Mouse (Mus musculus) erythroblast, embryonic 14.5 days (primary cell): Measurements from ENCODE around the gene Rnf44.

Source experiments
- GATA1 ChIP-seq: IDR thresholded peaks from 2 replicates; pipeline ENCODE4 v1.6.1; 2012; ENCODE audit warnings: low read length, inconsistent platforms, mixed read lengths
- TAL1 ChIP-seq: IDR thresholded peaks from 3 replicates; pipeline ENCODE4 v1.6.1; 2012; ENCODE audit warnings: low read length, inconsistent platforms, mixed read lengths

DNA sequence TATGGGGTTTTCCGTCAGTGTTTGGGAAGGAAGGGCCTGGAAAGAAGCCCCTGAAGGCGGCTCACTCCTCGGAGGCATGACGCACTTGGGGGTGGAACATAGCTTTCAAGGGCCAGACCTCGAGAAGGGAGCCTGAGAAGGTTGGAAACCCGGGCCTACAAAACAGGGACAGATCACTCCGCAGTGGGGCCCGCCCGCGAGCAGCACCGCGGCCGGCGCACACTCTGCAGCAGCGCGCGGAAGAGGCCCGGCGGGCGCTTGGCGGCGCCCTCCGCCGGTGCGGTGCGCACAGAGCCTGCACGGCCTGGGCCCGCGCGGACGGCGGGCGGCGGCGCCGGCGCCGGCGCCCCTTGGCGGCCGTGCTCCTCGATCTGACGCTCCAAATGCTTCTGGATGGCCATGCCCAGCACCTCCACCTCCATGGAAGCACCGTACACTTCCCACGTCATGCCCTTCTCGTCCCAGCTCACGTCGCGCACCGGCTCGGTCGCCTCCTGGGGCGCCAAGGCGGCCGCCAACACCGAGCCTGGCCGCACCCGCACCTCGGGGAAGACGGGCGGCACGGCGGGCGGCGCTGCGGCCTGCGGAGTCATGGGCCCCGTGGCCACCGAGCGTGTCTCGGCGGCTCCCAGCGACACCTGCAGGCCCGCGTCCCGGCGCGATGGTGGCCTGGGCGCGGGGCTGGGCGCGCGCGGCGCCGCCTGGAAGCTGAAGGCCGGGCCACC, 43.9 kb upstream of the Rnf44 start:
- TF ChIP-seq GATA1 (no peak), TAL1 (no peak)
